Mouse (Mus musculus) thymus, adult 2 months (tissue): Measurements from ENCODE around the gene Acot2. TPM values are rescaled to one million over a fixed set of nuclear protein-coding genes. Genes with fewer than 3 reads are reported as not detected.

Experiments used
- DNase-seq: peaks from one replicate; pipeline ENCODE4 v3.0.0; 2021
- H3K27ac ChIP-seq: fragments of 200-500 bp; 2 replicates; pipeline ENCODE4 v1.5.1; 2012; ENCODE audit warnings: low read length, control low read depth; ENCODE audit not compliant: control insufficient read depth, insufficient read depth
- H3K27me3 ChIP-seq: fragments of 200-500 bp; 2 replicates; pipeline ENCODE4 v1.6.1; 2012; ENCODE audit warnings: mild to moderate bottlenecking, low read length, moderate library complexity, mixed read lengths; ENCODE audit not compliant: control insufficient read depth, insufficient read depth
- H3K36me3 ChIP-seq: fragments of 200-500 bp; 2 replicates; pipeline ENCODE4 v1.6.1; 2012; ENCODE audit warnings: mild to moderate bottlenecking, low read length, moderate library complexity; ENCODE audit not compliant: control insufficient read depth, insufficient read depth
- H3K4me1 ChIP-seq: fragments of 200-500 bp; replicated peaks from 2 replicates; pipeline ENCODE4 v1.6.1; 2012; ENCODE audit warnings: low read length; ENCODE audit not compliant: control insufficient read depth, insufficient read depth
- H3K4me3 ChIP-seq: fragments of 200-500 bp; 2 replicates; pipeline ENCODE4 v1.5.1; 2012; ENCODE audit warnings: mild to moderate bottlenecking, low read length, control low read depth, moderate library complexity; ENCODE audit not compliant: control insufficient read depth, insufficient read depth
- CTCF ChIP-seq: fragments of 200-500 bp; IDR thresholded peaks from 2 replicates; pipeline ENCODE4 v1.5.1; 2012; ENCODE audit warnings: mild to moderate bottlenecking, control low read depth, low read length, moderate library complexity, borderline replicate concordance; ENCODE audit not compliant: control insufficient read depth, poor library complexity, insufficient read depth; ENCODE audit errors: extremely low read depth
- POLR2A ChIP-seq: fragments of 200-500 bp; IDR thresholded peaks from 2 replicates; pipeline ENCODE4 v1.6.1; 2012; ENCODE audit warnings: mild to moderate bottlenecking, low read length, control low read depth, moderate library complexity; ENCODE audit not compliant: control insufficient read depth, poor library complexity, insufficient read depth; ENCODE audit errors: extremely low read depth
- WGBS: fragments of 180-500 bp; shearing (Covaris S2); methylation state at CpG from one replicate; pipeline ENCODE4 v1.1.7; 2018; 5-methylcytosine and 5-hydroxymethylcytosine counted together
- polyA plus RNA-seq: library from polyadenylated mRNA; depleted of rRNA; stranded (reverse); fragments of >200 nt; gene quantifications from 2 replicates; pipeline ENCODE4 v1.2.3, GENCODE M21; 2012

The Acot2 gene
- polyA plus RNA-seq, 1 experiment: 9.1 TPM

DNA sequence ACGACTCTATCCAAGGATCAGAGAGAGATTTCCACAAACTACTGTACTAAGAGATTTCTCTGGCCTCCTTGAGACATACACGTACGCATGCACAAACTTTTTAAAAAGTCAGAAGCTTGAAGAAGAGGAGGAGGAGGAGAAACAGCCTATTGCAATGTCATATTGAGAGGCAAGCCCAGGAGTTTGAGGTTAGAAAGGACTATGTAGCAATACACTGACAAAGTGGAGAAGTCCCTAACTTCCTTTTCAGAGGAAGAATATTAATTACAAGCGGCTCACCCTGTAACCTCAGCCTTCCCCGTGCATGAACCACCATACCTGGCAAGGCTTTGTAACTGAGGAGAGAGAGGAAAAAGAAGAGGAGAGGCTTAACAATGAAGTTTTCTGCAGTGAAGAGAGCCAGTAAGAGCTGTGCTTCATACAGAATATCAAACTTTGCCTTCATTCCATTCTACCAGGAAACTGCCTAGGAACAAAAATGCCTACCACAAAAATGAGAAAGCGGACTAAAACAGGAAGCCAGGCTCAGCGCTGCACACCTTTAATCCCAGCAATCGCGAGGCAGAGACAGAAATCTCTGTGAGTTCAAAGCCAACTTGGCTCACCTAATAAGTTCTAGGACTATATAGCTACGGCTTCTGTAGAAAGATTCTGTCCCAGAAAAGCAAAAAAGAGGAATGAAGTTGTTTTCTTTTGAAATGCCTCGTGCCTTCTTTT is 37.7 kb upstream of the Acot2 start:
- WGBS: 15% methylated on average over 11 of the region's 11 CpGs
- peak; percentile 14 for DNase-seq
- no peak for TF ChIP-seq POLR2A
- no peak for TF ChIP-seq CTCF
- Histone ChIP-seq H3K4me3 (peak overlapping the region; percentile 86), H3K4me1 (peaks cover 17% of the 10 kb centered on the region), H3K36me3 (0 out of 2 replicates have a peak, but pooled peaks cover 3% of the 10 kb centered on the region), H3K27me3 (no peaks in the 10 kb centered on the region), H3K27ac (no peak overlapping the region)

DNA sequence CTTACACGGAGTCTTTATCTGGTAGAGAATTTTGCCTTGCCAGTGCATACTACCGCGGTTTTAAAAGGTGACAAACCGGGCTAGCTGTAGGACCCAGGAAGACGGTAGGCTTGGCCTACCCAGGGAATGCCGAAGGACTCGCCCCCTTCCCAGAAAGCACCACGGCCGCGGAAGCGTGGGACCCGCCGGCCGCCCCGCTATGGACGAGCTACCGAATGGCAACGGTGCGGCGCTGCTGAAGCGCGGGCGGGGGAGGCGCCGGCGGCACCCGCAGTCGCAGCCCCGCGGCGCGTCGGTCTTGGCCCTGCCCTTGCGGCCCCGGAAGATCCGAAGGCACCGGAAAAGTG is 37.2 kb upstream of the Acot2 start, which contains the start of gene Riox1:
Gene Riox1 (plus strand): TSS at position 116 of the 347 bp plus-strand sequence.
- Histone ChIP-seq H3K27me3 (no peaks in the 10 kb centered on the region), H3K36me3 (0 out of 2 replicates have a peak, but pooled peaks cover 3% of the 10 kb centered on the region), H3K4me3 (peak within 1 kb of the TSS; percentile 86), H3K4me1 (peaks cover 17% of the 10 kb centered on the region), H3K27ac (no peak within 1 kb of the TSS)
- WGBS: under 1% methylated on average over 37 of the region's 37 CpGs
- DNase-seq: peak; percentile 81
- TF ChIP-seq POLR2A: peak; percentile 76; the same call in 1 of the 2 replicates
- peak; percentile 35; the same call in 1 of the 2 replicates for TF ChIP-seq CTCF

DNA sequence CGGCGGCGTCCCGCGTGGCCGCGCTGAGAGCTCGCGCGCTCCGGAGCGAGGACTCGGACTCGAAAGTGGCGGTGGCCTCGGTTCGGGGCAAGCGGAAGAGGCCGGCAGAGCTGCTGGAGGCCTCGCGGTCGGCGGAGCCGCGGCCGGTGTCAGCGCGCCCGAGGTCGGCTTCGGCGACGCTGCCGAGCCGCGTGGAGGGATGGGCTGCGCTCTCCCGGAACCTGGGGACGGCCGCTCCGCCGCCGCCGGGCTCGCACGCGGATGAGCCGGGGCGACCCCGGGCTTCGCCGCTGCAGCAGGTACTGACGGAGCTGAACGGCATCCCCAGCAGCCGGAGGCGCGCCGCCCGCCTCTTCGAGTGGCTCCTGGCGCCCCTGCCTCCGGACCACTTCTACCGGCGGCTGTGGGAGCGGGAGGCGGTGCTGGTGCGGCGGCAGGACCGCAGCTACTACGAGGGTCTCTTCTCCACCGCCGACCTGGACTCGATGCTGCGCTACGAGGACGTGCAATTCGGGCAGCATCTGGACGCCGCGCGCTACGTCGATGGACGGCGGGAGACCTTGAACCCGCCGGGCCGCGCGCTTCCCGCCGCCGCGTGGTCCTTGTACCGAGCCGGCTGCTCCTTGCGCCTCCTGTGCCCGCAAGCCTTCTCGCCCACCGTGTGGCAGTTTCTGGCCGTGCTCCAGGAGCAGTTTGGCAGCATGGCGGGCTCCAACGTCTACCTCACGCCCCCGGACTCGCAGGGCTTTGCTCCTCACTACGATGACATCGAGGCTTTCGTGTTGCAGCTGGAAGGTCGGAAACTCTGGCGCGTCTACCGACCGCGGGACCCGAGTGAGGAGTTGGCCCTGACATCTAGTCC is 36.6 kb upstream of the Acot2 start:
- H3K27ac ChIP-seq: no peak overlapping the region
- WGBS: under 1% methylated on average over 115 of the region's 116 CpGs
- 0 out of 2 replicates have a peak, but pooled peaks cover 3% of the 10 kb centered on the region for H3K36me3 ChIP-seq
- H3K27me3 ChIP-seq: no peaks in the 10 kb centered on the region
- DNase-seq: peak; percentile 42
- peak overlapping the region; percentile 86 for H3K4me3 ChIP-seq
- no peak for TF ChIP-seq POLR2A
- TF ChIP-seq CTCF: 0 out of 2 replicates have a peak, but pooled peaks have one; percentile 0
- H3K4me1 ChIP-seq: peaks cover 17% of the 10 kb centered on the region

DNA sequence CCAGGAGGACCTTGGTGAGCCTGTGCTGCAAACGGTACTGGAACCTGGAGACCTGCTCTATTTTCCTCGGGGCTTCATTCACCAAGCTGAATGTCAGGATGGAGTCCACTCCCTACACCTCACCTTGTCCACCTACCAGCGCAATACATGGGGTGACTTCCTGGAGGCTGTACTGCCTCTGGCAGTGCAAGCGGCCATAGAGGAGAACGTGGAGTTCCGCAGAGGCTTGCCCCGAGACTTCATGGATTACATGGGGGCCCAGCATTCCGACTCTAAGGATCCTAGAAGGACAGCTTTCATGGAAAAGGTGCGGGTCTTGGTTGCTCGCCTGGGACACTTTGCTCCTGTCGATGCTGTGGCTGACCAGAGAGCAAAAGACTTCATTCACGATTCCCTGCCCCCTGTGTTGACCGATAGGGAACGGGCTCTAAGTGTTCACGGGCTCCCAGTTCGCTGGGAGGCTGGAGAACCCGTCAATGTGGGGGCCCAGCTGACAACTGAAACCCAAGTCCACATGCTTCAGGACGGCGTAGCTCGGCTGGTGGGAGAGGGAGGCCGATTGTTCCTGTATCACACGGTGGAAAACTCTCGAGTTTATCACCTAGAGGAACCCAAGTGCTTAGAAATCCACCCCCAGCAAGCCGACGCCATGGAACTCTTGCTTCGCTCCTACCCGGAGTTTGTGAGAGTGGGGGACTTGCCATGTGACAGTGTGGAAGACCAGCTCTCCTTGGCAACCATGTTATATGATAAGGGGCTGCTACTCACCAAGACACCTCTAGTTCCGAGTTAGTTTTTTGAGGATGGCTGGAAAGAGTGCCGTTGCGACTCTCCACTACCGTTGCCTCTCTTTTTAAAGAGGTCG is 35.7 kb upstream of the Acot2 start:
- Histone ChIP-seq H3K27ac (no peak overlapping the region), H3K4me3 (peak overlapping the region; percentile 86), H3K4me1 (peaks cover 17% of the 10 kb centered on the region), H3K27me3 (no peaks in the 10 kb centered on the region), H3K36me3 (0 out of 2 replicates have a peak, but pooled peaks cover 3% of the 10 kb centered on the region)
- WGBS: 87% methylated on average over 32 of the region's 32 CpGs
- DNase-seq: no peak
- no peak for TF ChIP-seq CTCF
- TF ChIP-seq POLR2A: no peak

DNA sequence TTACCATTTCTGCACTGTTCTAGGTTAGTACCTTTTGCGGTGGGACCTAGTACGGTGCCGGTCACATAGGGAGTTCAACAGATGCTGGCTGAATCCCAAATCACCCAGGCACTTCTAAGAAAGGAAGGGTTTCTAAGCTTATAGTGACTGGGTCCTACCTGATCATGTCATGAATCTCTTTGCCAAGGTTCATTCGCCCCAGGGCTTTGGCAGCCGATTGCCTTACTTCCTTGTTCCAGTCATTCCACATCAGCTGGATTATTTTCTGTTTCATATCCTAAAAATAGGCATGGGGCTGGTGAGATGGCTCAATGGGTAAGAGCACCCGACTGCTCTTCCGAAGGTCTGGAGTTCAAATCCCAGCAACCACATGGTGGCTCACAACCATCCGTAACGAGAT is 29.4 kb upstream of the Acot2 start:
- WGBS: 92% methylated on average over 9 of the region's 9 CpGs

More for the DNA sequence above, 29.4 kb upstream of the Acot2 start:
- Histone ChIP-seq H3K27ac (no peak overlapping the region), H3K4me1 (peaks cover 3% of the 10 kb centered on the region), H3K4me3 (no peak overlapping the region), H3K27me3 (no peaks in the 10 kb centered on the region), H3K36me3 (no peaks in the 10 kb centered on the region)
- TF ChIP-seq CTCF (no peak), POLR2A (no peak)
- DNase-seq: no peak
